Mouse (Mus musculus) gastrocnemius, postnatal 4 days (tissue): Measurements from ENCODE around the gene Abhd16a. TPM values are rescaled to one million over a fixed set of nuclear protein-coding genes. Genes with fewer than 3 reads are reported as not detected.

Experiments
- DNase-seq, 2 experiments: peaks; one replicate each; pipeline ENCODE4 v3.0.0; 2021 to 2022; ENCODE audit warnings: low spot score in 2 of 2, mixed read lengths in 2 of 2
- long read RNA-seq, 2 experiments: library from polyadenylated mRNA; stranded (forward); transcript quantifications; one replicate each; pipeline ENCODE4 v2.0.0; 2021
- total RNA-seq, 2 experiments: library from RNA; stranded (reverse); gene quantifications; 2 replicates each; pipeline ENCODE4 v1.2.3; 2021

Abhd16a gene
- 10 to 100 TPM; 67.2 to 69.3 TPM for total RNA-seq
- long read RNA-seq, experiment 1, transcript Abhd16a-201 (20 exons, 1,945 nt): major isoform, 78 of 107 reads
- long read RNA-seq, experiment 1, partial matches to known transcripts: 18 of 107 reads
- long read RNA-seq, experiment 1, other reads (novel, unspliced or antisense): 11 of 107 reads
- long read RNA-seq, experiment 2, transcript Abhd16a-201 (20 exons, 1,945 nt): major isoform, 105 of 133 reads
- long read RNA-seq, experiment 2, partial matches to known transcripts: 12 of 133 reads
- long read RNA-seq, experiment 2, other reads (novel, unspliced or antisense): 16 of 133 reads

- peak; percentile 90 to 95 for DNase-seq
Observed at GRCm38 (mm10) chr17:35088825-35089644, at the start of gene Abhd16a. TSS of gene Abhd16a (plus strand) at chr17:35089263.

GRCm38 (mm10) chr17:35043794-35044193 lies 45.3 kb upstream of the Abhd16a start:
- no peak for DNase-seq

GRCm38 (mm10) chr17:35044904-35045806 lies 43.9 kb upstream of the Abhd16a start:
- DNase-seq: no peak

- DNase-seq: no peak
Observed at GRCm38 (mm10) chr17:35045807-35046680, 43.0 kb upstream of the Abhd16a start.

- peak; percentile 95 to 96 for DNase-seq
Observed at GRCm38 (mm10) chr17:35046681-35047455, 42.2 kb upstream of the Abhd16a start, which contains the start of gene Msh5. TSS of gene Msh5 (minus strand) at chr17:35046745.

- DNase-seq: no peak
Observed at GRCm38 (mm10) chr17:35047688-35048087, 41.4 kb upstream of the Abhd16a start.

- no peak for DNase-seq
Observed at GRCm38 (mm10) chr17:35048149-35048931, 40.7 kb upstream of the Abhd16a start.

- no peak for DNase-seq
Observed at GRCm38 (mm10) chr17:35048932-35049440, 40.1 kb upstream of the Abhd16a start.

GRCm38 (mm10) chr17:35049561-35050016 lies 39.5 kb upstream of the Abhd16a start, which contains the start of gene Clic1:
TSS of gene Clic1 (plus strand) at chr17:35049966.
- DNase-seq: peak; percentile 66 to 76

GRCm38 (mm10) chr17:35050126-35050750 lies 38.8 kb upstream of the Abhd16a start:
- DNase-seq: peak; percentile 66 to 81

GRCm38 (mm10) chr17:35051156-35052086 lies 37.6 kb upstream of the Abhd16a start:
- peak; percentile 53 to 69 for DNase-seq

GRCm38 (mm10) chr17:35052271-35052798 lies 36.7 kb upstream of the Abhd16a start:
- no peak for DNase-seq

GRCm38 (mm10) chr17:35055691-35056495 lies 33.2 kb upstream of the Abhd16a start:
- DNase-seq: no peak

GRCm38 (mm10) chr17:35057090-35057489 lies 32.0 kb upstream of the Abhd16a start:
- no peak for DNase-seq

GRCm38 (mm10) chr17:35058316-35058715 lies 30.7 kb upstream of the Abhd16a start:
- DNase-seq: no peak
